Mouse (Mus musculus): ENCODE measurements around the gene Cyp2w1. TPM values are rescaled to one million over a fixed set of nuclear protein-coding genes. Genes with fewer than 3 reads are reported as not detected.

Gene Cyp2w1
- total RNA-seq, 2 experiments from 2014 or later = not detected

DNA sequence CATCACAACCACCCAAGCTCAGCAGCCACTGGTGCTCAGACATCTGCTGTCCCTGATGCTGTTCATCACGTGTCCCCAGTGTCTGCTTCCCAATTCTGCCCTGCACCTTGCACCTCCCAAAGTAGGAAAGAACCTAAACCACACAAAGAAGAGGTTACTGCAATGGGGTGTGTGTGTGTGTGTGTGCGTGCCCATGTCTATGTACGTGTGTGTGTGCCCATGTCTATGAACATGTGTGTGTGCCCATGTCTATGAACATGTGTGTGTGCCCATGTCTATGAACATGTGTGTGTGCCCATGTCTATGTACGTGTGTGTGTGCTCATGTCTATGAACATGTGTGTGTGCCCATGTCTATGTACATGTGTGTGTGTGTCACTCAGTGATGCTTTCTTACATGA lies 43.1 kb downstream of the Cyp2w1 start:
- intact Hi-C loops (cut with DNase I) = no loop called here
- DNase-seq (ENCODE audit: low spot score in 2 of 2) = no peak

DNA sequence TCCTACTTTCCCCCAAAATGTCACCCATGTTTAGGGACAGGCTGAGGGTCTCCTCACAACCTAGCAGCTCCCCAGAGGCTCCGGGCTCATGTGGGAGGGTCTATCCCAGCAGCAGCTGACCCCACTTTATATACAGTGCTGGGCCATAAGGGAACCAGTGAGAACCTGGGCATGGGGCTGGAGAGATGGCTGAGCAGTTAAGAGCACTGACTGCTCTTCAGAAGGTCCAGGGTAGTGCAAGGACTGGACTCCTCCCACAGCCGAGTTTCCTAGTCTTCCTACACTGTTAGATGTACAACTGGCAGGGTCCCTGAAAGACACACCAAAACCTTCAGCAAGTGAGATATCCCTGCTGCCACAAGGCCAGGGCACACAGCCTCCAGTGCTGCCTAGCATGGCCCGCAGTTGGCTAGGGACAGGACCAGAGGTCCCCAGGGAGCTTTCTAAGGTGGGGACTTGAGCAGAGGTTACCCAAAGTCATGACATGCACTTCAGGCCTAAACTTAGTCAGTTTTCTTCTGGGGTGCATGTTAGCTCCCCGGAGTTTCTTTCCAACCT lies 45.0 kb downstream of the Cyp2w1 start:
- no peak for DNase-seq (ENCODE audit: low spot score in 2 of 2)
- intact Hi-C loops (cut with DNase I) = no loop called here

DNA sequence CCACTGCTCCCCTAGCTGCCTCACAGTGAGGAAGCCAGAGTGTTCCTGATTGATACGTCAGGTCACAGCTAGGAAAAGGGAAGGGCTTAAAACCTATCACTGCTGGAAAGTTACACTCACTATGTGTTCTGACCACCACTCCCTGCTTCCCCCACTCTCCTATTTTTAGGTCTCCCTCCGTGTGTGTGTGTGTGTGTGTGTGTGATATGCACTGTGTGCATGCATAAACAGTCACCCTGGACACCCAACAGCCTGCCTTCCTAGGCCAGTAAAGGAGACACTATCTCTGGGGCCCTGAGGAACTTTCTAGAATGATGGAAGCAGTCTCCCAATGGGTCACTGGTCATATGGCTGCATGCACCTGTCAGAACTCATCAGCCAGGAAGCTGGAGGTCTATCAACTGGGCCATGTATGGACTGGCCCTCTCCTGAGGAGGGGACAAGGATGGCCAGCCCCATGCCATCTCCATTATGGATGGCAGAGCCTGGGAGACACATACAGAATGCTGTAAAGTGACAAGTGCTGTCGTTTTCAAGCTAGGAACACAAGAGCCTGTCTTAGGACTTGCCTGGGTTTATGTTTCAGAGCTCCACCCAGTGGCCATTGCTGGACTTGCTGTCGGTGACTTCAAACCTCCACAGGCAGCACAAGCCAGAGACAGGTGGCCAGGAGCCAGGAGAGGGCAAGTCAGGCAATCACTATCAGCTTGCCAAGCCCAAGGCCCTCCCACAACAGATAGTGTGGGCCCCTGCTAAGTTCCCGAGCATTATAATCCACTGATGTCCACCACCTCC lies 45.7 kb downstream of the Cyp2w1 start:
- peak; percentile 84 to 90 for DNase-seq (ENCODE audit: low spot score in 2 of 2)
- intact Hi-C loops (cut with DNase I) = no loop called here

DNA sequence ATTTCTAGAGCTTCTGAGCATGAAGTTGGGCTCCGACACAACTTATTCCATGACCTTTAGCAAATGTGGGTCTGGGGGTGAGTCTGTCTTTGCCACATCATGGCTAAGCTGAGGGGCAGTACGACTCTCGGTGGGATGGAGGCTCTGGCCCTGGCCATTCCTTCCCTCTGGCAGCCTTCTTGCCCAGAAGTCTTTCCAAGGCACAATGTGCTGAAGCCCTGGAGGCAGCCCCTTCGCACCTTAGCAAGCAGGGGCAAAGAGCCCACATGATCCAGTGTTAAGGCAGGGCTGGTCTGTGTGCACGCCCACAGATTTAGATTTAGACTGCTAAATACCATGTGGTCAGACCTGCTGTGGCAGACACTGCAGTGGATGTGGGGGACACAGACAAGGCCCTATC lies 46.4 kb downstream of the Cyp2w1 start:
- intact Hi-C loops (cut with DNase I) = loop anchor here (1.0 kb wide), 1 partner anchor 34 kb away; no protein-coding TSS in a partner anchor
- no peak for DNase-seq (ENCODE audit: low spot score in 2 of 2)

- intact Hi-C loops (cut with DNase I) = loop anchor here (1.0 kb wide), 1 partner anchor 36 kb away; no protein-coding TSS in a partner anchor
- DNase-seq (ENCODE audit: low spot score in 2 of 2) = no peak
Observed at GRCm38 (mm10) chr5:139399991-139400390, 47.6 kb downstream of the Cyp2w1 start.

DNA sequence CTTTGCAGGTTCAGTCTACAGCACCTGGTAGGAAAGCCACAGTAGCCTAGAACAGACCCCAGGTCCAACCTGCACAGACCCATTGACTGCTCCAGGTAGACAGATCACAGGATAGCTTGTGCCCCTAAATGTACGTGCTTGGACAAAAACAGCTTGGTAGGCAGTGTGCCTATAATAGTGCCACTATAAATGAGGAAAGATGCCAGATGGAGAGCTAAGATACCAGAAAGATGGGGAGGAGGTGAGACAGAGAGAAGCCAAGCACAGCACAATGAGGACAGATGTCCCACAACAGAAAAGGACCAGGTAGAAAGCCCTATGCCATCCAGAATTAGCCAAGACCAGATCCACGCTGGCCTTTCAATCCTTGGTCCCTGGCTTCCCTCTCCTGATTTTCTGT lies 49.7 kb downstream of the Cyp2w1 start:
- intact Hi-C loops (cut with DNase I) = no loop called here
- DNase-seq (ENCODE audit: low spot score in 2 of 2) = no peak

GRCm38 (mm10) chr5:139403692-139404260 lies 51.4 kb downstream of the Cyp2w1 start:
- intact Hi-C loops (cut with DNase I) = no loop called here

DNA sequence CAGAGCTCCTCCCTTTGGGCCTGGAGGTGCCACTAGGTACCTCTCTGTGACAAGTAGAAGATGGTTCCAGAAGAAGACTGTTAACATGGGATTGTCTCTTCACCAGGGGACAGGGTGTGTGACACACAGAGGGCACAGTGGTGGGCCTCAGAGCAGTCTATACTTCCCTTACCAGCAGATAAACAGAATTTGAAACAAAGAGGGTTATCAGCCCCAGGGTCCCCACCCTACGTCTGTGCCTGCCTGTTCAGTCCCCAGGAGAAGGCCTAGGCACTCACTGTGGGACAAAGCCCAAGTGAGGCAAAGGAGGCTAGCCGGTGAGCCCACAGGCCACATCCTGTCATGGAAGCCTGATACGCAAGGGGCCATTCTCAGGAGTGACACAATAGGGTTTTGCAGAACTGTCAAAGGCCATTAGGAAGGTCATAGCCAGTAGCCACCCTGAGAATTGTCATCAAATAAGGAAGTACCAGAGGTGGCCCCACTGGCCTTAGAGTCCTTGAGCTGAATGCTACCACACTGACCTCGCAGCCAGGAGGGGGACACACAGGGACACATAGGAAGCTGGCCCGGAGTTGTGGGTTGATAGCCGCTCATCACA lies 52.5 kb downstream of the Cyp2w1 start, which contains the start of gene C130050O18Rik:
C130050O18Rik (plus strand) TSS at position 480 of the 601 bp plus-strand sequence.
- intact Hi-C loops (cut with DNase I) = no loop called here
- no peak for DNase-seq (ENCODE audit: low spot score in 2 of 2)

More at GRCm38 (mm10) chr5:139403692-139404260, 51.4 kb downstream of the Cyp2w1 start:
- no peak for DNase-seq (ENCODE audit: low spot score in 2 of 2)

- DNase-seq (ENCODE audit: low spot score in 2 of 2) = no peak
- intact Hi-C loops (cut with DNase I) = no loop called here
Observed at GRCm38 (mm10) chr5:139405478-139405877, 53.1 kb downstream of the Cyp2w1 start.

- intact Hi-C loops (cut with DNase I) = no loop called here
- no peak for DNase-seq (ENCODE audit: low spot score in 2 of 2)
Observed at GRCm38 (mm10) chr5:139405953-139406352, 53.5 kb downstream of the Cyp2w1 start.

Small RNA genes within 50 kb of the gene (microRNA-seq; reads per million reads assigned to microRNA genes)
- 295 reads per million, percentile 66 among the genes with 10 or more reads in this experiment for gene Mir339

Other genes starting within 250 kb of the Cyp2w1 start
- 100 to 1,000 TPM; 738 to 861 TPM for gene Prkar1b, start 202.6 kb upstream of the Cyp2w1 start, total RNA-seq (2021)
- gene Dnaaf5, start 202.4 kb upstream of the Cyp2w1 start, total RNA-seq (2021) = 1 to 10 TPM; 6.7 to 7.7 TPM
- 100 to 1,000 TPM; 136 to 141 TPM for gene Sun1, start 152.0 kb upstream of the Cyp2w1 start, total RNA-seq (2021)
- 10 to 100 TPM; 51.5 to 52.9 TPM for gene Get4, start 100.3 kb upstream of the Cyp2w1 start, total RNA-seq (2021)
- 100 to 1,000 TPM; 260 to 316 TPM for gene Adap1, start 27.0 kb upstream of the Cyp2w1 start, total RNA-seq (2021)
- 10 to 100 TPM; 65.7 to 74.4 TPM for gene Cox19, start 1.2 kb upstream of the Cyp2w1 start, total RNA-seq (2021)
- gene Gpr146, start 25.1 kb downstream of the Cyp2w1 start, total RNA-seq (2021) = 10 to 100 TPM; 13.5 to 14.0 TPM
- under 1 TPM in 1 of 2 experiments, not detected in 1; 0.27 TPM for gene C130050O18Rik, start 52.7 kb downstream of the Cyp2w1 start, total RNA-seq (2021)
- gene Gper1, start 70.5 kb downstream of the Cyp2w1 start, total RNA-seq (2021) = 1 to 10 TPM; 2.9 to 3.3 TPM
- gene 3110082I17Rik, start 107.9 kb downstream of the Cyp2w1 start, total RNA-seq (2021) = 10 to 100 TPM; 15.3 to 17.0 TPM
- 10 to 100 TPM; 63.6 to 67.6 TPM for gene Zfand2a, start 131.9 kb downstream of the Cyp2w1 start, total RNA-seq (2021)
- gene Uncx, start 190.9 kb downstream of the Cyp2w1 start, total RNA-seq (2021) = under 1 TPM in 1 of 2 experiments, not detected in 1; 0.20 TPM

Measured in left cerebral cortex, postnatal 36 days (tissue).